Mouse (Mus musculus) c-Kit-positive CD71-negative TER-119-negative erythroid progenitor cells, embryonic 14.5 days (primary cell): ENCODE measurements around the gene Cdca7.

Source experiments
- DNase-seq: peaks from one replicate; pipeline ENCODE4 v3.0.0-alpha.2; 2013; ENCODE audit warnings: low read depth

The Cdca7 gene

DNA sequence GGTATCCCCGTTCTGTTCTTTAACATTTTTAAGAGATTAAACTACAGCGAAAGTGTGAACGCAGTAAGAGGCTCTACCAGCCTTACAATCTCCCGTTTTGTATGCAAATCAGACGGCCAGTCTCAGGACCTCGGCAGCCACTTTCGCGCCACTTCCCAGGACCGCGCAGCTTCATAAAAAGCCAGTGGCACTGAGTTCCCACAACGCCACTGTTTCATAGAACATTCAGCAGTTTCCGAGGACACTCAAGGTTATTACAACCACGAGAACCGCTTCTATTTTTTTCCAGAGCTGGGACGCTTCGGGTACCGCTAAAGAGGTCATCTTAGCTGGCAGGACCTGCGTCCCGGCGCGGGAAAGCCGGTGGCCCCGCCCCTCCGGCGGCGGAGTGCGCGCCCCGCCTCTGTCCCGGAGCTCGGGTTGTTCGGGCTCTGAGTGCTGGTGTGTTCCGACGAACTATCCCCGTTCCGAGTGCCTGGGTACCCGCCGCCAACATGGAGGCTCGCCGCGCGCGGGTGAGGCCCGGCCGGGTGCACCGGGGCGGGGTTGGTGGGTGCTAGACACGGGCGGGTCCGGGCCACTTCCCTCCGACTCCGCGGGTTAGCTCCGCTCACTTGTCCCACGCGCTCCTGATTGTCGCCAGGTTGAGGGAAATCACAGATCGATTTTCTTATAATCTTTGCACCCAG, at the start of gene Cdca7:
Cdca7 (plus strand) TSS at position 363 of the 689 bp plus-strand sequence.
- peak; percentile 71 for DNase-seq

DNA sequence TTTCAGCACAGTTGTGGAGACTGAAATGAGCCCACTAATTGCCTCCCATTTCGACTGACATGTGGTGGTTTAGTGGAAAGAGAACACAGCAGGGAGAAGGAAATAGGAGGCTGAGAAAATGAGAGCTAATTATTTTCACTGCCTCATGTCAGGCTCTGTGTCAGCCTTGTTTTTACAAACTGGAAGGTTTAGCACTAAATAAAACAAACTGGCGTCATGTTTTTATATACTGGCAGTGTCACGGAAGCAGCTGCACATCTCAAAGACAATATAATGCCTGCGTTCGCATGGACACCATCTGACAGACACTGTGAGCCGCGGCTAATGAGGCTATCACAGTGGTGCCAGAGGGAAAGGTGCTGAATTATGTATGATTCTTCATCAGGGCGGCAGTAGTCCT, 49.2 kb upstream of the Cdca7 start:
- DNase-seq = no peak

DNA sequence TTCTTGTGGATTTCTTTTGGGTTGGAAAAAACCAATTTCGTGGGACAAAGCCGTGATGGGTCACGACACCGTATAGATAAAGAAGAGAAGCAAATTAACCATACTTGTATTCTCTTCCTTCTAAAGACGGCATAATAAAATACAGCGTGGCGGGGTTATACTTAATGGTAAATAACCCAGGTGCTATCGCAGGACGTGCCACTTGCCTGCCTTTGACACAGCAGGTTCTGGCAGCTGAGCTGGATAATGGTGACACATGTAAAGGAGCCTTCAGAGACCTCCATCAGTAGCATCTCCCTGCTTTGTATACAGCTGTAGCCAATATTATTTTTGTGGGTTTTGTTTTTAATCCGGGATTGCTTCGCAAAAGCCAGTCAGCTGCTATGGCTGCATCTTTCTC, 48.7 kb upstream of the Cdca7 start:
- DNase-seq = no peak

DNA sequence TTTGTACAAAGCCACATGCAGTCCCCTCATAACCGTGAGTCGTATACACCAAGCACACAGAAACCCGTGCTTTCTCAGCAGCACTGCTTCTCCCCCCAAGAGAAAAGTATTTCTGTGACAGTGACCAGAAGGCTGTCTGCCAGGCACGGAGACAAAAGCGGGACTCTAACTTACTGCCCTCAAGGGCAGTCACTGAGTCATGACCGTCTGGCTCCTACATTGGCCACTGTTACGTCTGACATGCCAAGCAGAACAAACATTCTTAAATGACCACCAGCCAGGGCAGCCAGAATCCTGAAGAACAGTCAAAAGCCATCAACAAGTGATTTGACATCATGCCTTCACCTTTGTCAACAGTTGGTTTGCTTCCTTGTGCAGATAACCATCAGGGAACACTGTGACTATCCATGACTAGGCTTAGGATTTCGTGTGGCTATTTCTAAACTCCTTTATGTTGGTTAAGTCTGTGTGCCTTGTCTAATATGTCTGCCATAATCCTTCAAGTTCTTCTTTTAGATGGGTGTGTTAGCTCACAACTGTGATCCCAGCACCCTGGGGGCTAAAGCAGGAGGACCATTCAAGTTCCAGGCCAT, 36.9 kb upstream of the Cdca7 start:
- no peak for DNase-seq

DNA sequence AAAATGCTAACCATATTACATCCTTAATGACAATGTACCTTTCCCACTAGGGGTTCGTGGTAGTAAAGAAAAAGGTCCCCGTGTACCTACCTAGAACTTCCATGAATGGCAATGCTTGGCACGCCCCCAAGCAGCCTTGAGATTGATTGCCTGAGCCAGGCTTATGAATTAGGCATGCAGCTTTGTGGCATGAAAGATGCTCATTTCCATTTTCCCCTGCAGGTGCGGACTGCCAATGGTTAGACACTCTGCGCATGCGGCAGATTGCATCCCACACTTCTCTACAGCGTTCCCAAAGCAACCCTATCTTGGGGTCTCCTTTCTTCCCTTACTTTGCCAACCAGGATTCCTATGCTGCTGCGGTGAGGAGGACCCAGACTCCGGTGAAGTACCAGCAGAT, 34.9 kb upstream of the Cdca7 start:
- no peak for DNase-seq

DNA sequence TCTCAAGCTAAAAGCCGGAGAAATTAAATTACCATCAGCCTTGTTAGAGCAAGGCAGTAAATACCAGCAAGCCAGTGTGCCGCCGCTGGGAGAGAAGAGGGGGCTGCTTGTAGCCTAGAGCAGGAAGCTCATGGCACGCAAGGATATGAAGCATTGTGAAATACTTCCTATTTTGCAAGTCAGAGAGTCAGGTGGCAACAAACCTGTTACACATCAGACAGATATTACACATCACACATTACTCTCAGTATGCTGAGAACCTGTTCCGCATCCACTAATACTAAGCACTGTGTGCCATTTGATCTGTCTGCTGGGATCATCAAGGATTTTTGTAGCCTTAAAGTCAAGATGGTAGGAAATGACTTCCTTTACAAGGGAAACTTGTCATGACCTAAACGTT, 33.1 kb upstream of the Cdca7 start:
- DNase-seq = no peak

DNA sequence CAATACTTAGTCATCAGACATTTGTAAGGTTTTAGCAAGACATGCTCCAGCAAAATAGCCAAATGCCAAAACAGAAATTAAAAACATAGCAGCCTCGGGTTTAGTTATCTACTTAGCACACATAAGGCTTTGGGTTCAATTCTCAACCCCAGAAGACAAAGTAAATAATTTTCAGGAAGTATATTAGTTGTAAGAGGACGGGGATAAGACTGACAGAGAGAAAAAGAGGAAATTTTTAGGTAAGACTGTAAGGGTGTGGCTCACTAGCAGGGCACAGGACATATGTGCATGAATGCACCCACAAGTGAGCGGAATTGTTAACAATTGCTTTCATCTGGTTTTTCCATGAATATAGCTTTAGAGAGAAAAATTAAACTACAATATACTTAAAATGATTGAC, 32.0 kb upstream of the Cdca7 start:
- DNase-seq = no peak

DNA sequence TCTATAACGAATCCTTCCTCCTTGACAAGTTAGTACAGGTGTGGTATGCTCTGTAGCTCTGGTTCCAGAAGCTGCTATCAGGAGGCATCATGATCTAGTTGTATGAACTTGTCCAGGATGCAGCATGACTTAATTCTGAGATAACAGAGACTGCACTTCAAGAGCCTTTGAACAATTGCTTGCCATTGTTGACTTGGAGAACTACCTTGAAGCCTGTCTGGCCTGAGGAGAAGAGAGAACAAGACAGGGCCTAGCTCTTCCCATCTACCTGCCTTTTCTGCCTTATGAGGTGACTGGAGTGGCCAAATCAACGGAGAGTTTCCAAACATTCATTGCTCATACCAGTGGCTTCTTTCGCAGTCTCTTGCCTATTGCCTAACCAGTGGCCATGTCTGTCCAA, 29.9 kb upstream of the Cdca7 start:
- no peak for DNase-seq

DNA sequence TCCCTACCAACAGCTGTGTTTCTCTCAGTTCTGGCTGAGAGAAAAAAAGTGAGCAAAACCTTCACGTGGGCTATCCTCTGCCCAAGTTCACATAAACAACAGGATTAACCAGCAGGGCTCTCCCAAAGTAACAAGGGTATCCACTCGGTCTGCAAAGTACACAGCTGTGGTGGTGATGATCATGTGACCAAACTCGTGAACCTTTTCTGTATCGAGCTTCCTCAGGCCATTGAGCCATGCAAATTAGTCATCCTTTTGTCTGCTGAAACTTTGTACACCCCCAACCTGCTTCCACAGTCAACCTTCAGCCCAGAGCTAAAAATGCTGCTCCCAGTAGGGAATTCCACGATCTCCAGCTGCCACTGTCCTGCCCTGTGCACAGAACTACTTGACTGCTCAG, 29.3 kb upstream of the Cdca7 start:
- no peak for DNase-seq

DNA sequence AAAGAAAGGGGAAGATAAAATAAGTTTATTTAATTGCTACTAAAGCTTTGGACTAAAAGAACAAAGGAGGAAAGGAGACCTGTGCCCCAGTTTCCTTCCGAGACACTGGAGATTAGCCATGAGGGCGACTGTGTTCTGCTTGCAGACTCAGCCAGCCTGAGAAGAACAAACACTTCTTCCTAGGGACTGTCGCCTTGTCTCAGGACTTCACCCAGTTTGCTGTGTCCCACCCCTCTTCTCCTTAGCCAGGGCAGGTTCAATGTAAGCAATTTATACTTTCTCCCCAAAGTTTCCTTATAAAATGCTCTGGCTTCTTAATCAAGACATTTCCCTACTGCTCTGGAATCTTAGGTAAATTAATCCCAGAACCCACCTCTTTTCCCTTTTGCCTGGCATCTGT, 22.4 kb upstream of the Cdca7 start:
- DNase-seq = no peak

DNA sequence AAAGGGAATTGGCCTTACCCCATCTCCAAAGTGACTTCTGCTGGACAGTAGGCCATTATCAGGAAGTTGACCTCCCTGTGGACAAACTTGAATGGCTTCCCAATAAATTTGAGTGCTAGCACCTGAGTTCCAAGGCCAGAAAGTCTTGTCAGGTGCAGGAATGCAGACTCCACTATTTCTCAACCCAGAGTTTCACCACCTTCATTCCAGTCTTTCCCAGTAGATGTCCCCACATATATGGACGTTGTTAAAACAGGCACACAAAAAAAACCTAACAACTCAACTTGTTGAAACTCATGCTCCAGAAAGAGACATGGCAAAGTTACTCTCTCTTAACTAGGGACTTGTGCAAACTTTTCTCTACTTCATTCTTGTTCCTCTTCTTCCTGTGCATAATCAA, 19.8 kb upstream of the Cdca7 start:
- no peak for DNase-seq

DNA sequence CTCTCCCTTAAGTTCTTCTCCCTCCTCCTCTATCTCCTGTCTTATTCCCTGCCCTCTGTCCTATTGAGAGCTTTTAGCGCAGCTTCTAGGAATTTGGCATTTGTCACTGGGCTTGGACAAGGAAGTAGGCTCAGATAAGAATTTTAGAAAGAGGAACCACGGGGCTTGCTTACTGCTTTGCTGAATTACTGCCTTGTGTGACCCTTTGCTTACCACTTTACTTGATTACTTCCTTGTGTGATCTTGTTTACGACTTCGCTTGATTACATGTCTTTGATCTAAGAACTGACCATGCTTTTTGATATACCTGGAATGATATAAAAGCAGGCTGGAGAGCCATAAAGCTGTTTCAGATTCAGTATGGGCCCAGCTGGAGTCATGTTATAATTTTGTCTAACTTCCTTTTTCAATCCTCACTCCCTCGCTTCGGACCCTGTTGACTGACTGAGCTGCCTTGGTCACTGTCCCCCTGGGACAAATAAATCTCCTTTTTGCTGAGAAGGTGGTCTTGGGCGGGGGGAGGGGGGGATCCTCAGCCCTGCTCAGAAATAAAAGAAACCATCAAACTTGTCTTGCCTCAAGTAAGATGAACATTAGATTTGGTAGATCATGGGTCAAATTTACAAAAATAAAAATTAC, 11.5 kb upstream of the Cdca7 start:
- no peak for DNase-seq

DNA sequence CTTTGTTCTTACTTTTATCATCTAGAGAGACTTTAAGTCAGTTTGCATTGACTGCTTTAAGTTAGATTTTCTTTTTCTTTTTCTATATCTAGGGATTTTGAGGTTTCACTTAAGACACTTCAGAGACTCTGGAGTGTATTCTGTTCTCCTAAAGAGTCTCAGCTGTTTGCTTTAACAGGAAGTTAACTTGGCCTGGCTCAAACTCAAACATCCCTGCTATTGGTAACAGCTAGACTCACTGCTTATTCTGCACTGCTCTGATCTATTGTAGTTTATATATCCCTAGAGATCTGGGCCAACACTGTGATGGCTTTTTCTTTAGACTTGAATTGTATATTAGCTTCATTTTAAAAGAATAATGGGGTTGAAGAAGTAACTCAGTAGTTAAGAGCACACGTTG, 8.4 kb upstream of the Cdca7 start:
- DNase-seq = no peak

DNA sequence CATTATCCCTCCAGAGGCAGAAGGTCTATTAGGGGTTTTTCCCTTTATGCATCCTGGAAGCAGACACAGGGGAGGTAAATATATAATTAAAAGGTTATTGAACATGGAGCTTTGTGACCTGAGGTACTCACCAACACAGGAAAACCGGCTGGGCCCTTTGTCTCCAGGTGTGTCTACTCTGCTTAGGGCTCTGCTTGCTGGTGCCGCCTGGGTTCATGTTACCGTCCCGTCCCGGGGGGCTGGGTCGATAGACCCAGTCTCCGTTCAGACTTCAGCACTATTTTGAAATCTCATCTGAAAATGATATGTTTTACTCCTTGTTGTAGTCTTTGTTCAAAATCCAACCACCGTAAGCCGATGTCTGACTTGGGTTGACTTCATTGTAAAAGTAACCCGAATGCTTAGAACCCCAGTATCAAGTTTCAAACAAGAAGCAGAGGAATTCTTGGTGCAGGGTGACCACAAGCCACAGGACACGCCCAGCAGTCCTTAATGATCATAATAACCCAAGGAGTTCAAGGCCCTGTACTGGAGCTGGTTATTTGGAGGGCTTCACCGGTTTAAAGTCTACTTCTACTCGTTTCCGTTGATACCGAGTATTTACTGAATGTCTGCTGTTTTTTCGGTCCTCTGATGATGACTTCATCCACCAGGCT, 4.4 kb upstream of the Cdca7 start:
- no peak for DNase-seq

DNA sequence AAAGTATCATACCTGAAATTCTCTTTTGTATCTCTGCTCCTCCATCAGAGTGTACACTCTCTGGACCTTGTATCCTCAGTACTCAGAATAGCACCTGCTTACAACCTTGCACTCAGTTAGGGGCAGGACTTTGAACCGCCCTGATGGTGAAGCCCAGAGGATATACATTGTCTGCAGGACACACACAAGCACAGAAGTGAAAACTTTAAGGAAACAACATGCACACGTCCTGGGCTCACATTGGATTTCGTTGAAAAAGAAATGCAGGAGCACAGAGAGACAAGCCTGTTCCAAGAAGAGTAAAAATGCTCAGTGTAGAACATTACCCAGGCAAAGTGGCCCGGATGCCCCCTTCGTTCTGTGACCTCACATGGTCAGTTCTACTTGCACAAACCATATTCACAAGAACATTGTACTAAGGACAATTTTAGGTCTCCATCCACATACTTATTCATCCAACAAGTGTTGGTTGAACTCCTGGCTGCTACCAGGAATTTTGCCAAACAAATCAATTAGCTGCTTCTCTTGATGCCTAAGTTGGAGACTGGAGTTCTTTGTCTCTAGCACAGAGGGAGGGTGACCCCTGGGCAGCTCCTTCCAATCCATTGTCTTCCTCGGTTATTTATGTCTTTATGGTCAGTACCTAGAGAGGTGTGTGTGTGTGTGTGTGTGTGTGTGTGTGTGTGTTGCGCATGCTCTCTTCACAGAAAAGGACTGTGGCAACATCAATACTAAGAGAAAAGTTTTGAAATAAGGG, 1.2 kb upstream of the Cdca7 start:
- DNase-seq = no peak

DNA sequence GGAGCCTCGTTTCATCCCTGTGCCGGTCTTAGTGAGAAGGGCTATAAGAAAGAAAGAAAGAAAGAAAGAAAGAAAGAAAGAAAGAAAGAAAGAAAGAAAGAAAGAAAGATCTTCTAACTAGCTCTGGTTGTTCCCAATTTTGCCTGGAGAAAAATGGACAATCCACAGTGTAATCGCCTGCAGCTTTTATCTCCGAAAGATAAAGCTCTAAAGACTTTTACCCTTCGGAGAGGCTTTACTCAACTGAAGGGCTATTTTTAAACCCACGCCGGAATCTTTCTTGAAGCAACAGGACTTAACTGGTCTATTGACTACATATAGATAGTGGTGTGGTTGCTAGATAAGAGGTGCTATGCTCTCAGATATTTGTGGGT, 549 bp upstream of the Cdca7 start:
- no peak for DNase-seq

DNA sequence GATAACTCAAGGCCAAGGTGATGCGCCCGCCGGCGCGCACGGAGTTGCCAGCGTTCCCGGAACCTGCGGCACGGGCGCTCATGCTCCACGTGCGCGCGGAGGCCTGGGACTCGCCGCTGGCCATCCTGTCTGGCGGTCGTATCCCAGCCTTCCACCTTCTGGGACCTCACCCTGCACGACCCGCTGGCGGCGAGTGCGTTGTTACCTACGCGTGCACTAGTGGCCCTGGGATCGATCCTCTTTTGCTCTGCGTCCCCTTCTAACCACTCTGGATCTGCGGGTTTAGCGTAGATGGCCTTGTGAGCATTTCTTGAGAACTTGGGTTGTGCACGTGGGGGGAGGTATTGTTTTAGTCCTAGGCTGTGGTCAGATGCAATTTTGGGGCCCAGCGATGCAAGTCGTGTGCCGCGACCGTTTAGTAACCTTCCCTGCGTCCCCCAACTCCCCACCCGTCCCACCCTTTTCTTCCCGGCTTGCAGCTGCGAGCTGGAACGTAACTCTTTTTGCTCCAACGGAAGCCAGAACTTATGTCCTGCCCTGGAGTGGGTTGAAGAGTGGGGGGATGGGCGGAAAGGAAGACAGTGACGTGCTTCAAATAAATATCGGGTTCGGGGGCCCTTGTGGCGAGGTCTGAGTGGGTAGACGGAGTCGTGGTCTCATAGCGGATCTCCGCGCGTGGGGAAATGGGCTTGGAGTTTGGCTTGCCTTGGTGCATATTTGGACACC, 690 bp downstream of the Cdca7 start:
- no peak for DNase-seq

DNA sequence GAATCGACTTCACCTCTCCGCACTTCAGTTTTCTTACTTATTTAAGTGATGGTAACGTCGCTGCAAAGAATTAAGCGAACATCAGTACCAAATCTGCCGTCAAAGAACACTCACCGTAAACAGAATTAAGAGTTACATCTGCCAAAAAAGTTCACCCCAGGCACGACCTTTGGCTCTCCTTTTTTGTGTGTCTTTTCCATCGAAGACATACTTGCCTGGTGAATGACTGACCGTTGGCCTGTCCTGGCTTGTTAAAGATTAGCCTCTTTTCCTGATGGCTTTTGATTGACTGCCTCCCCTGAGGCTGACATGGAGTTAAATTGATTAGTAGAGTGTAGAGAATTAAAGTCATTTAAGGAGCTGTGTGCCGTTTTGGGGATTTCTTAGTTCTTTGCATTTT, 1.3 kb downstream of the Cdca7 start:
- no peak for DNase-seq

DNA sequence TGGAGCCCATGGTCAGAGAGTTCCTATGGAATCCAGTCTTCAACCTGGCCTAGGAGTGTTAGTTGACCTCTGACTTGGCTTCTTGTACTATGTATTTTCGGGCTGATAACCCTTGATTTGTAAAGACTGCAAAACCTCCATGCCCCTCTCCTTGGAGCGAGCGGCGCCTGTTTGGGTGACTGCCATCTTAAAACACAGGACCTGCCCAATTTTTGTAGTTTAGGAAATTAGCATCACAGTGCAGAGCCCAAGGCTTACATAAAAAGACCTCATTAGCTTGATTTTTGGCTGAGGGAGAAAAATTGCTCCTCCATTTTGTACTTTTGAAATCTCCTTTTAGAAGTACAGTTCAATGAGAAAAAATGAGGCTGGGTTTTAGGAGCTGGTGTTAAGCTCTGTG, 2.2 kb downstream of the Cdca7 start:
- DNase-seq = no peak

DNA sequence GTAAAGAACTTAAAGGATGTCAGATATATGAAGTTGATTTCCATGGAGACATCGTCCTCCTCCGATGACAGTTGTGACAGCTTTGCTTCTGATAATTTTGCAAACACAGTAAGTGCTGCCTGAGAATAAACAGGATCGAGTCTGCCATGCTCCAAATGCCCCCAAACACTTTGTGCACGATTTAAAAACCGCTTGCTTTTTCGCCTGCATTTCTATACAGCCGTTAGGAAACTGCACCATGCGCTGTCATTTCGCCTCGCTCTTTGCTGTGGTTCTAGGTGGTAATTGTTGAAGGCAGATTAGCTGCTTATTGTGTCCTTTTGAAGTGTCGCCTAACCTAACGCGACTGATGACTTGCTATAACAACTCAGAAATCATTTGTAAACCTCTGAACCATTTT, 3.0 kb downstream of the Cdca7 start:
- DNase-seq = no peak

DNA sequence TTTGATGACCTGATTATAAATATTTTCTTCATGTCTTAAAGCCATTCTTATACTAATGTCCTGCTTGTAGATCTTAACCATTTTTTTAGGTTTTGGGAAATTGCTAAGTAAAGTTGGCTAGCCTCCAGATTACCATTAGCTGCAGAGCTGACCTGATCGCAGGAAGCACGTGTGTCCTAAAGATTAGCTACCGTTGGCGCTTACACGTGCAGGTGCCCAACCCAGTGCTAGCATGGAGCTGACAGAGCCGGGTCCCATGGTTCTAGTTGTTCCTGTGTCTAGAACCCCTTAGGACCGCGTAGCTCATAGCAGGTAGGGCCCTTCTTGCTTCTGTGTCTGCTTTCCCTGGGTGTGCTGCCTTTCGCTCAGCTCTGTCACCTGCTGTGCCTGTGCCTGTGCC, 3.9 kb downstream of the Cdca7 start:
- DNase-seq = no peak

DNA sequence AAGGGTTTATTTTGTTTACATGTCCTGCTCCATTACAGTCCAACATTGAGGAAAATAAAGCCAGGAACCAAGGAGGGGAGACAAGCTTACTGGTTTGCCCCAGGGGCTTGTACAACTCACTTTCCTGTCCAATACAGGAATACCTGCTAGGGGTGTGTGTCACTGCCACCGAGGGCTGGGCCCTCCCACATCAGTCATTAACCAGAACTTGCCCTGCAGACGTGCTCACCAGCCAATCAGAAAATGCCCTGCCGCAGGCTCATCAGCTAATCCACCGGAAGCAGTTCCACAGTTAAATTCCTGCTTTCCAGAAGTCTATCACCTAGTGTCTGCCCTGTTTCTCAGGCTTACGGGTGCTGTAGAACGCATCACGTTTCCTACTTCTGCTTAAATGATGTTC, 15.7 kb downstream of the Cdca7 start:
- DNase-seq = no peak
